Mouse (Mus musculus) hindbrain, embryonic 14.5 days (tissue): ENCODE measurements around the gene Edn2. TPM values are rescaled to one million over a fixed set of nuclear protein-coding genes. Genes with fewer than 3 reads are reported as not detected.
A peak's percentile ranks its signal among the peaks of the same experiment; 100 is the strongest.

ENCODE experiments used
- ATAC-seq: fragments of 200-750 bp; cut with Nextera tagmentation; 2 replicates; pipeline ENCODE4 v1.8.0; 2017; ENCODE audit warnings: moderate number of reproducible peaks, mild to moderate bottlenecking, moderate TSS enrichment, moderate library complexity; ENCODE audit not compliant: low FRiP score
- DNase-seq: peaks from one replicate; pipeline ENCODE4 v3.0.0-alpha.2; 2015; ENCODE audit warnings: low spot score
- H3K27ac ChIP-seq: fragments of 300-500 bp; sonication (generic); 2 replicates; pipeline ENCODE4 v1.5.1; 2014; ENCODE audit warnings: mild to moderate bottlenecking, moderate library complexity
- H3K27me3 ChIP-seq: fragments of 300-500 bp; sonication (generic); 2 replicates; pipeline ENCODE4 v1.6.1; 2014; ENCODE audit warnings: mild to moderate bottlenecking, low read length, mixed read lengths; ENCODE audit not compliant: control insufficient read depth, insufficient read depth
- H3K36me3 ChIP-seq: fragments of 300-500 bp; sonication (generic); replicated peaks from 2 replicates; pipeline ENCODE4 v1.6.1; 2014; ENCODE audit not compliant: control insufficient read depth, insufficient read depth
- H3K4me1 ChIP-seq: fragments of 300-500 bp; sonication (generic); replicated peaks from 2 replicates; pipeline ENCODE4 v1.6.1; 2014; ENCODE audit warnings: antibody characterized with exemption, low read length, mixed read lengths; ENCODE audit not compliant: control insufficient read depth, insufficient read depth
- H3K4me2 ChIP-seq: fragments of 300-500 bp; sonication (generic); replicated peaks from 2 replicates; pipeline ENCODE4 v1.6.1; 2014; ENCODE audit warnings: mild to moderate bottlenecking, moderate library complexity
- H3K4me3 ChIP-seq: fragments of 300-500 bp; sonication (generic); replicated peaks from 2 replicates; pipeline ENCODE4 v1.5.1; 2014; ENCODE audit warnings: mild to moderate bottlenecking, low read length
- H3K9ac ChIP-seq: fragments of 300-500 bp; sonication (generic); 2 replicates; pipeline ENCODE4 v1.6.1; 2014
- H3K9me3 ChIP-seq: fragments of 300-500 bp; sonication (generic); 2 replicates; pipeline ENCODE4 v1.6.1; 2016; ENCODE audit warnings: low read length; ENCODE audit not compliant: control insufficient read depth
- WGBS: fragments of 180-500 bp; shearing (Covaris S2); extraction: QIAGEN DNeasy Blood & Tissue Kit; methylation state at CpG from one replicate; pipeline ENCODE4 v1.1.7; 2014; 5-methylcytosine and 5-hydroxymethylcytosine counted together
- polyA plus RNA-seq: library from polyadenylated mRNA; unstranded; fragments of >200 nt; fragmentation: Nextera tagmentation; extraction: Ambion mirVana; gene quantifications from 2 replicates; pipeline ENCODE4 v1.2.1, GENCODE M21; 2014

Edn2 gene
- not detected in 2 replicates for polyA plus RNA-seq

GRCm38 (mm10) chr4:120161166-120161949 lies at the start of gene Edn2:
Gene Edn2, plus strand, starts transcription at chr4:120161206.
- Histone ChIP-seq H3K4me1 (0 out of 2 replicates have a peak, but pooled peaks cover 5% of the 10 kb centered on the region), H3K9me3 (no peaks in the 10 kb centered on the region), H3K9ac (no peak within 1 kb of the TSS), H3K27me3 (no peaks in the 10 kb centered on the region), H3K36me3 (no peaks in the 10 kb centered on the region), H3K27ac (no peak within 1 kb of the TSS), H3K4me3 (no peak within 1 kb of the TSS), H3K4me2 (no peak within 1 kb of the TSS)
- 43% methylated on average over 28 of the region's 29 CpGs for WGBS
- DNase-seq (no peak), ATAC-seq (no peak)

GRCm38 (mm10) chr4:120115516-120115915 lies 45.5 kb upstream of the Edn2 start:
- H3K9ac ChIP-seq: no peak overlapping the region
- H3K27me3 ChIP-seq: no peaks in the 10 kb centered on the region
- H3K9me3 ChIP-seq: no peaks in the 10 kb centered on the region
- no peak overlapping the region for H3K4me3 ChIP-seq
- no peak overlapping the region for H3K4me2 ChIP-seq
- WGBS: 76% methylated on average over 3 of the region's 3 CpGs
- H3K4me1 ChIP-seq: no peaks in the 10 kb centered on the region
- H3K36me3 ChIP-seq: no peaks in the 10 kb centered on the region
- DNase-seq (no peak), ATAC-seq (no peak)
- no peak overlapping the region for H3K27ac ChIP-seq

GRCm38 (mm10) chr4:120116312-120116711 lies 44.7 kb upstream of the Edn2 start:
- H3K27ac ChIP-seq: no peak overlapping the region
- DNase-seq: no peak
- H3K27me3 ChIP-seq: no peaks in the 10 kb centered on the region
- H3K4me2 ChIP-seq: no peak overlapping the region
- no peak overlapping the region for H3K9ac ChIP-seq
- no peaks in the 10 kb centered on the region for H3K36me3 ChIP-seq
- H3K4me3 ChIP-seq: no peak overlapping the region
- 98% methylated on average over 1 of the region's 1 CpGs for WGBS
- no peaks in the 10 kb centered on the region for H3K9me3 ChIP-seq
- no peak for ATAC-seq
- no peaks in the 10 kb centered on the region for H3K4me1 ChIP-seq

GRCm38 (mm10) chr4:120120276-120120675 lies 40.7 kb upstream of the Edn2 start:
- DNase-seq (peak; percentile 58), ATAC-seq (0 out of 2 replicates have a peak, but pooled peaks have one; percentile 11)
- Histone ChIP-seq H3K9ac (no peak overlapping the region), H3K4me1 (no peaks in the 10 kb centered on the region), H3K4me3 (no peak overlapping the region), H3K4me2 (no peak overlapping the region), H3K27ac (no peak overlapping the region), H3K9me3 (no peaks in the 10 kb centered on the region), H3K36me3 (no peaks in the 10 kb centered on the region), H3K27me3 (no peaks in the 10 kb centered on the region)
- WGBS: 35% methylated on average over 8 of the region's 8 CpGs

GRCm38 (mm10) chr4:120124656-120125055 lies 36.4 kb upstream of the Edn2 start:
- Histone ChIP-seq H3K9ac (no peak overlapping the region), H3K9me3 (no peaks in the 10 kb centered on the region), H3K36me3 (no peaks in the 10 kb centered on the region), H3K4me1 (no peaks in the 10 kb centered on the region), H3K4me2 (no peak overlapping the region), H3K27me3 (no peaks in the 10 kb centered on the region), H3K4me3 (no peak overlapping the region), H3K27ac (no peak overlapping the region)
- DNase-seq: no peak
- whole genome bisulfite sequencing: 83% methylated on average over 6 of the region's 6 CpGs
- no peak for ATAC-seq

GRCm38 (mm10) chr4:120126047-120126446 lies 35.0 kb upstream of the Edn2 start:
- DNase-seq (no peak), ATAC-seq (no peak)
- Histone ChIP-seq H3K9me3 (no peaks in the 10 kb centered on the region), H3K4me1 (no peaks in the 10 kb centered on the region; the same call in 1 of the 2 replicates), H3K4me3 (no peak overlapping the region), H3K36me3 (no peaks in the 10 kb centered on the region), H3K27ac (no peak overlapping the region), H3K9ac (no peak overlapping the region), H3K4me2 (no peak overlapping the region), H3K27me3 (no peaks in the 10 kb centered on the region)
- 94% methylated on average over 6 of the region's 6 CpGs for WGBS

GRCm38 (mm10) chr4:120127333-120127732 lies 33.7 kb upstream of the Edn2 start:
- no peaks in the 10 kb centered on the region; the same call in 1 of the 2 replicates for H3K4me1 ChIP-seq
- H3K27ac ChIP-seq: no peak overlapping the region
- ATAC-seq (no peak), DNase-seq (no peak)
- no peaks in the 10 kb centered on the region for H3K9me3 ChIP-seq
- WGBS: 82% methylated on average over 3 of the region's 3 CpGs
- no peaks in the 10 kb centered on the region for H3K27me3 ChIP-seq
- H3K9ac ChIP-seq: no peak overlapping the region
- no peaks in the 10 kb centered on the region for H3K36me3 ChIP-seq
- no peak overlapping the region for H3K4me3 ChIP-seq
- H3K4me2 ChIP-seq: no peak overlapping the region

GRCm38 (mm10) chr4:120128033-120128432 lies 33.0 kb upstream of the Edn2 start:
- Histone ChIP-seq H3K27me3 (no peaks in the 10 kb centered on the region), H3K4me2 (no peak overlapping the region), H3K9me3 (no peaks in the 10 kb centered on the region), H3K9ac (no peak overlapping the region), H3K4me3 (no peak overlapping the region), H3K4me1 (no peaks in the 10 kb centered on the region; the same call in 1 of the 2 replicates), H3K36me3 (no peaks in the 10 kb centered on the region), H3K27ac (no peak overlapping the region)
- 63% methylated on average over 4 of the region's 4 CpGs for WGBS
- no peak for ATAC-seq
- DNase-seq: no peak

GRCm38 (mm10) chr4:120129233-120129885 lies 31.6 kb upstream of the Edn2 start:
- Histone ChIP-seq H3K4me1 (no peaks in the 10 kb centered on the region; the same call in 1 of the 2 replicates), H3K27me3 (no peaks in the 10 kb centered on the region), H3K4me3 (no peak overlapping the region), H3K36me3 (no peaks in the 10 kb centered on the region), H3K9me3 (no peaks in the 10 kb centered on the region), H3K27ac (no peak overlapping the region), H3K9ac (no peak overlapping the region), H3K4me2 (no peak overlapping the region)
- DNase-seq (peak; percentile 83), ATAC-seq (peak; percentile 74; the same call in 1 of the 2 replicates)
- 61% methylated on average over 4 of the region's 4 CpGs for WGBS
